Mouse (Mus musculus) limb, embryonic 13.5 days (tissue): ENCODE measurements around the gene Mybph. TPM values are rescaled to one million over a fixed set of nuclear protein-coding genes. Genes with fewer than 3 reads are reported as not detected.

ENCODE experiments used
- ATAC-seq: fragments of 200-750 bp; cut with Nextera tagmentation; 2 replicates; pipeline ENCODE4 v1.8.0; 2017; ENCODE audit warnings: low read depth, moderate number of reproducible peaks, moderate TSS enrichment; ENCODE audit not compliant: low FRiP score
- H3K27ac ChIP-seq: fragments of 300-500 bp; sonication (generic); 2 replicates; pipeline ENCODE4 v1.5.1; 2015; ENCODE audit warnings: inconsistent platforms, mild to moderate bottlenecking, moderate library complexity
- H3K27me3 ChIP-seq: fragments of 300-500 bp; sonication (generic); 2 replicates; pipeline ENCODE4 v1.6.1; 2015; ENCODE audit warnings: mild to moderate bottlenecking, inconsistent platforms
- H3K36me3 ChIP-seq: fragments of 300-500 bp; sonication (generic); 2 replicates; pipeline ENCODE4 v1.6.1; 2015; ENCODE audit warnings: inconsistent platforms, mild to moderate bottlenecking, moderate library complexity
- H3K4me1 ChIP-seq: fragments of 300-500 bp; sonication (generic); 2 replicates; pipeline ENCODE4 v1.6.1; 2015; ENCODE audit warnings: inconsistent platforms
- H3K4me2 ChIP-seq: fragments of 300-500 bp; sonication (generic); replicated peaks from 2 replicates; pipeline ENCODE4 v1.6.1; 2015; ENCODE audit warnings: inconsistent platforms, mild to moderate bottlenecking, moderate library complexity
- H3K4me3 ChIP-seq: fragments of 300-500 bp; sonication (generic); 2 replicates; pipeline ENCODE4 v1.5.1; 2015; ENCODE audit warnings: moderate library complexity, mild to moderate bottlenecking, inconsistent platforms
- H3K9ac ChIP-seq: fragments of 300-500 bp; sonication (generic); 2 replicates; pipeline ENCODE4 v1.6.1; 2015; ENCODE audit warnings: mild to moderate bottlenecking, inconsistent platforms
- H3K9me3 ChIP-seq: fragments of 300-500 bp; sonication (generic); 2 replicates; pipeline ENCODE4 v1.6.1; 2016; ENCODE audit warnings: inconsistent platforms
- WGBS: fragments of 180-500 bp; shearing (Covaris S2); methylation state at CpG from one replicate; pipeline ENCODE4 v1.1.7; 2015; 5-methylcytosine and 5-hydroxymethylcytosine counted together
- polyA plus RNA-seq: library from polyadenylated mRNA; unstranded; fragments of >200 nt; fragmentation: Nextera tagmentation; extraction: Ambion mirVana; gene quantifications from 2 replicates; pipeline ENCODE4 v1.2.1, GENCODE M21; 2015

Gene Mybph
- polyA plus RNA-seq, 1 experiment from 2014 or later = 93.2 TPM

- H3K27ac ChIP-seq = no peak overlapping the region
- H3K27me3 ChIP-seq = no peaks in the 10 kb centered on the region
- no peak for ATAC-seq
- H3K4me1 ChIP-seq = peaks cover 17% of the 10 kb centered on the region
- no peak overlapping the region for H3K4me3 ChIP-seq
- no peaks in the 10 kb centered on the region for H3K36me3 ChIP-seq
- H3K9me3 ChIP-seq = no peaks in the 10 kb centered on the region
- no peak overlapping the region for H3K9ac ChIP-seq
- 51% methylated on average over 2 of the region's 2 CpGs for WGBS
- H3K4me2 ChIP-seq = no peak overlapping the region
Measured at GRCm38 (mm10) chr1:134200481-134200880, 7.2 kb downstream of the Mybph start.

- no peaks in the 10 kb centered on the region for H3K36me3 ChIP-seq
- no peaks in the 10 kb centered on the region for H3K9me3 ChIP-seq
- no peak overlapping the region for H3K9ac ChIP-seq
- 91% methylated on average over 6 of the region's 6 CpGs for WGBS
- ATAC-seq = no peak
- H3K4me1 ChIP-seq = peaks cover 17% of the 10 kb centered on the region
- H3K4me3 ChIP-seq = no peak overlapping the region
- H3K27me3 ChIP-seq = no peaks in the 10 kb centered on the region
- no peak overlapping the region for H3K27ac ChIP-seq
- H3K4me2 ChIP-seq = no peak overlapping the region
Measured at GRCm38 (mm10) chr1:134200998-134201686, 7.9 kb downstream of the Mybph start.

- no peaks in the 10 kb centered on the region for H3K36me3 ChIP-seq
- no peak overlapping the region for H3K4me3 ChIP-seq
- H3K4me2 ChIP-seq = no peak overlapping the region
- no peak overlapping the region for H3K27ac ChIP-seq
- no peaks in the 10 kb centered on the region for H3K9me3 ChIP-seq
- H3K27me3 ChIP-seq = no peaks in the 10 kb centered on the region
- H3K4me1 ChIP-seq = peaks cover 16% of the 10 kb centered on the region
- WGBS = 46% methylated on average over 3 of the region's 3 CpGs
- ATAC-seq = no peak
- H3K9ac ChIP-seq = no peak overlapping the region
Measured at GRCm38 (mm10) chr1:134201751-134202420, 8.6 kb downstream of the Mybph start.

GRCm38 (mm10) chr1:134204230-134204629, 11.0 kb downstream of the Mybph start:
- H3K4me3 ChIP-seq = no peak overlapping the region
- ATAC-seq = no peak
- H3K27ac ChIP-seq = no peak overlapping the region
- H3K4me2 ChIP-seq = no peak overlapping the region
- H3K4me1 ChIP-seq = peaks cover 16% of the 10 kb centered on the region
- no peaks in the 10 kb centered on the region for H3K9me3 ChIP-seq
- no peaks in the 10 kb centered on the region for H3K36me3 ChIP-seq
- 89% methylated on average over 13 of the region's 13 CpGs for WGBS
- H3K27me3 ChIP-seq = no peaks in the 10 kb centered on the region
- H3K9ac ChIP-seq = no peak overlapping the region

GRCm38 (mm10) chr1:134205296-134206018, 12.2 kb downstream of the Mybph start:
- no peak for ATAC-seq
- no peak overlapping the region for H3K4me3 ChIP-seq
- H3K4me2 ChIP-seq = no peak overlapping the region
- peaks cover 21% of the 10 kb centered on the region for H3K4me1 ChIP-seq
- WGBS = 46% methylated on average over 9 of the region's 9 CpGs
- H3K9ac ChIP-seq = no peak overlapping the region
- H3K27me3 ChIP-seq = no peaks in the 10 kb centered on the region
- no peaks in the 10 kb centered on the region for H3K36me3 ChIP-seq
- no peak overlapping the region for H3K27ac ChIP-seq
- no peaks in the 10 kb centered on the region for H3K9me3 ChIP-seq

GRCm38 (mm10) chr1:134206085-134206484, 12.8 kb downstream of the Mybph start:
- H3K27ac ChIP-seq = no peak overlapping the region
- no peaks in the 10 kb centered on the region for H3K27me3 ChIP-seq
- no peaks in the 10 kb centered on the region for H3K36me3 ChIP-seq
- H3K4me3 ChIP-seq = no peak overlapping the region
- 34% methylated on average over 5 of the region's 5 CpGs for WGBS
- H3K4me1 ChIP-seq = peaks cover 27% of the 10 kb centered on the region
- 0 out of 2 replicates have a peak overlapping the region, but pooled peaks have one; percentile 1 for H3K9ac ChIP-seq
- no peaks in the 10 kb centered on the region for H3K9me3 ChIP-seq
- ATAC-seq = no peak
- H3K4me2 ChIP-seq = no peak overlapping the region

GRCm38 (mm10) chr1:134210179-134210755, 17.0 kb downstream of the Mybph start:
- WGBS = 74% methylated on average over 6 of the region's 6 CpGs
- Histone ChIP-seq H3K36me3 (no peaks in the 10 kb centered on the region), H3K27me3 (peaks cover 3% of the 10 kb centered on the region; the same call in 1 of the 2 replicates)

GRCm38 (mm10) chr1:134211043-134211442, 17.8 kb downstream of the Mybph start:
- no peak overlapping the region for H3K4me2 ChIP-seq

More at GRCm38 (mm10) chr1:134210179-134210755, 17.0 kb downstream of the Mybph start:
- Histone ChIP-seq H3K4me1 (peaks cover 37% of the 10 kb centered on the region), H3K4me2 (no peak overlapping the region), H3K27ac (no peak overlapping the region; the same call in 1 of the 2 replicates), H3K9ac (no peak overlapping the region), H3K4me3 (no peak overlapping the region), H3K9me3 (no peaks in the 10 kb centered on the region)
- no peak for ATAC-seq

GRCm38 (mm10) chr1:134211631-134212030, 18.4 kb downstream of the Mybph start:
- H3K27me3 ChIP-seq = peaks cover 3% of the 10 kb centered on the region; the same call in 1 of the 2 replicates
- no peaks in the 10 kb centered on the region for H3K36me3 ChIP-seq
- no peak overlapping the region for H3K9ac ChIP-seq
- WGBS = 13% methylated on average over 2 of the region's 2 CpGs
- H3K27ac ChIP-seq = no peak overlapping the region; the same call in 1 of the 2 replicates
- peaks cover 33% of the 10 kb centered on the region for H3K4me1 ChIP-seq
- no peak overlapping the region for H3K4me3 ChIP-seq
- ATAC-seq = no peak
- no peaks in the 10 kb centered on the region for H3K9me3 ChIP-seq
- H3K4me2 ChIP-seq = no peak overlapping the region

More at GRCm38 (mm10) chr1:134211043-134211442, 17.8 kb downstream of the Mybph start:
- H3K27me3 ChIP-seq = peaks cover 3% of the 10 kb centered on the region; the same call in 1 of the 2 replicates
- peaks cover 36% of the 10 kb centered on the region for H3K4me1 ChIP-seq
- no peak overlapping the region; the same call in 1 of the 2 replicates for H3K27ac ChIP-seq
- 46% methylated on average over 6 of the region's 6 CpGs for WGBS
- no peaks in the 10 kb centered on the region for H3K36me3 ChIP-seq
- no peak for ATAC-seq
- H3K4me3 ChIP-seq = no peak overlapping the region
- no peaks in the 10 kb centered on the region for H3K9me3 ChIP-seq
- H3K9ac ChIP-seq = no peak overlapping the region

- peaks cover 35% of the 10 kb centered on the region for H3K4me1 ChIP-seq
- H3K27me3 ChIP-seq = peaks cover 3% of the 10 kb centered on the region; the same call in 1 of the 2 replicates
- no peak overlapping the region for H3K4me3 ChIP-seq
- no peak for ATAC-seq
- no peak overlapping the region for H3K4me2 ChIP-seq
- H3K27ac ChIP-seq = no peak overlapping the region
- H3K9me3 ChIP-seq = no peaks in the 10 kb centered on the region
- H3K36me3 ChIP-seq = no peaks in the 10 kb centered on the region
- WGBS = 85% methylated on average over 5 of the region's 6 CpGs
- no peak overlapping the region for H3K9ac ChIP-seq
Measured at GRCm38 (mm10) chr1:134212351-134212750, 19.1 kb downstream of the Mybph start.

- Histone ChIP-seq H3K9ac (no peak overlapping the region), H3K4me1 (peaks cover 35% of the 10 kb centered on the region), H3K9me3 (no peaks in the 10 kb centered on the region), H3K27me3 (peaks cover 3% of the 10 kb centered on the region; the same call in 1 of the 2 replicates), H3K36me3 (no peaks in the 10 kb centered on the region), H3K27ac (no peak overlapping the region), H3K4me3 (no peak overlapping the region), H3K4me2 (no peak overlapping the region)
- 79% methylated on average over 7 of the region's 7 CpGs for WGBS
- ATAC-seq = no peak
Measured at GRCm38 (mm10) chr1:134213405-134213804, 20.2 kb downstream of the Mybph start.
